Mouse (Mus musculus) layer of hippocampus, adult 8-10 months (tissue): ENCODE measurements around the gene Cdkl4. TPM values are rescaled to one million over a fixed set of nuclear protein-coding genes. Genes with fewer than 3 reads are reported as not detected.

Source experiments
- DNase-seq, 2 experiments: peaks; one replicate each; pipeline ENCODE4 v3.0.0; 2022; ENCODE audit warnings: low spot score in 2 of 2
- total RNA-seq, 4 experiments: library from RNA; stranded (reverse); gene quantifications; 2 replicates each; pipeline ENCODE4 v1.2.4; 2022

Gene Cdkl4
- total RNA-seq, 4 experiments from 2014 or later: 15.4 to 20.6 (median 16.9) TPM

GRCm38 (mm10) chr17:80517244-80517643 lies 60.4 kb downstream of the Cdkl4 start:
- no peak for DNase-seq

DNA sequence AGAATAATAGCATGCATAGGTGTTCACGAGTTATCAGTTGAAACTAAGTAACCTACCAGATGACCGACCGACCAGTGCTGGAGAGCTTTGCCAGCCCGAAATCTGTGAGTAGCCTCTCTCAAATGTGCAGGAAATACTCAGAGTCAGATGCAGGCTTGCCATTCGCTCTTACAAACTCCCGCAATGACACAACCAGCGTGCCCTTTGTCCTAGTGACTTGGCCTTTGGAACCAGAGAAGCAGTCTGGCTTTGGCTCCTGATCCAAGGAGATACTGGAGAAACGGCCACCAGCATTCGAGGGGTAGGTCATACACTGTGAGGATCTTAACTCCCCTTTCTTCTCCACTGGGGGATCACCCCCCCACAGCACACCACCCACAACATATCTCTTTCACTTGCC lies 61.7 kb downstream of the Cdkl4 start:
- DNase-seq: no peak

DNA sequence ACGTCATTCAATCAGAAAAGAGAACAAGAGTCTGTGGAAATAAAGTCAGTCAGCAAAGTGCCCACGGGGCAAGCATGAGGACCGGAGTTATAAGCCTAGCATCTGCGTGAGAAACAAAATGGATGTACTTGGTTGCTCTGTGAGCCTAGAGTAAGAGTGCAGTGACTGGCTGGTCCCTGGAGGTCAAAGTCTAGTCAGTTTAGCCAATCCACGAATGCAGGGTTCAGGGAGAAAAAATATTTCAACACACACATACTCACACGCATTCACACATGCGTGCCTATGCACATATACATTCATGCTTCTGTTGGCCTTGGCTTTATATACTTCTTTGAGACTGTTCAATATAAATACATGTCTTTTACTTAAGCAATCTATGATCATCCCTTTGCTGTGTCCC lies 62.1 kb downstream of the Cdkl4 start:
- no peak for DNase-seq

GRCm38 (mm10) chr17:80513766-80514165 lies 63.8 kb downstream of the Cdkl4 start:
- no peak for DNase-seq

GRCm38 (mm10) chr17:80510459-80510855 lies 67.2 kb downstream of the Cdkl4 start:
- no peak for DNase-seq

DNA sequence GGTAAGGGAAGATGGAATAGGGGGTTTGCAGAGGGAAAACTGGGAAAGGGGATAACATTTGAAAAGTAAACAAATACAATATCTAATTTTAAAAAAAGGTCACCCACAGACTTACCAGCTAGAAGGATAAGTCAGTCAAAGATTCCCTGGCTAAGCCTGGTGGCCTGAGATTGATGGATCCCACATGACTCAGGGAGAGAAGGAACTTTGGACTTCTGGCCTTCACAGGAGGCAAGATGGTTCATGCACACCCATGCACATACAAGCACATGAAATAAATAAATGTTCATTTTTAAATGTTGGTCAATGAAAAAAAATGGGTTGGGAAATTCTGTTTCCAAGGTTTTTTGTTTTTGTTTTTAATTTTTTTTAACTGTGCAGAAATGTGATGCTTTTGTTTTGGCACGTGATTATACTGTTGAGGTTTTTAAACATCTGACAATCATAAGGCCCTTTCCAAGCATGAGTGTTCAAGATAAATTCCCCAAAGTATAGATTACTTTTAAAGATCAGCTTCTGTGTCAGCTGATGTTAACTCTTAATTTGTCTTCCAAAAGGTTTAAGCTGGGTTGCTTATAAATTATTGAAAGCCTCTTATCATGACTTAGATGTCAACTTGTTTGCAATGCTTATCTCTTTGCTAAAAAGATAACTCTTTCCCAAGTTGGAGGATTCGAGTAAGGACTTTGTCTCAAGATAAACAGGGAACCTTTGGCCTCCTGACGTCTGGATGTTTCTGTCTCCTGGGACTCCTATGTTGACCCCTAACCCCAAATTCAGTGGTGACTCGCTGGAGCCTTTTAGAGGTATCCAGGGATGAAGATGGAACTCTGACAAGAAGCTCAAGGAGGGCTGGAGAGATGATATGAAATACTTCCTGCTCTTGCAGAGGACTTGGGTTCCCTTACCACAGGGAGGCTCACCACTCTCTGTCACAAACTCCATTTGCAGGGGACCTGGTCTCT lies 67.8 kb downstream of the Cdkl4 start:
- no peak for DNase-seq

DNA sequence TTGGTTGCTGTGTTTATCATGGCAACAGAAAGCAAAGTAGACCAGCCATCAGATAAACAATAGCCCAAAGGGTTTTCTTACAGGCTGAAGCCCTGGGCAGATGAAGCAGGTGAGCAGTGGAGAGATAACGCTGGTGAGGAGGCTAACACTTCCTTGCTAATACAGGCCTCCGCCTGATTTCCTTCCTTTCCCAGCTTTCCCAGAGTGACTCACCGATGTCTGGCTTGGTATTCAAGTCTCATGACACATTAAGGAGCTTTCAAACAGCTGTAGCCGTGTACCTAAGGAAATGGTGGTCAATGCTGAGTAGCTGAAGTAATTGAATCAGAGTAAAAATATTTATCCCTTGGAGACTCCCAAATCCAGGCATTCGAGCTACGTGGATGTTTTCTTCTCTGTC lies 71.8 kb downstream of the Cdkl4 start:
- DNase-seq: no peak

GRCm38 (mm10) chr17:80505342-80505741 lies 72.3 kb downstream of the Cdkl4 start:
- DNase-seq: no peak

GRCm38 (mm10) chr17:80501805-80502172 lies 75.8 kb downstream of the Cdkl4 start:
- DNase-seq: no peak

DNA sequence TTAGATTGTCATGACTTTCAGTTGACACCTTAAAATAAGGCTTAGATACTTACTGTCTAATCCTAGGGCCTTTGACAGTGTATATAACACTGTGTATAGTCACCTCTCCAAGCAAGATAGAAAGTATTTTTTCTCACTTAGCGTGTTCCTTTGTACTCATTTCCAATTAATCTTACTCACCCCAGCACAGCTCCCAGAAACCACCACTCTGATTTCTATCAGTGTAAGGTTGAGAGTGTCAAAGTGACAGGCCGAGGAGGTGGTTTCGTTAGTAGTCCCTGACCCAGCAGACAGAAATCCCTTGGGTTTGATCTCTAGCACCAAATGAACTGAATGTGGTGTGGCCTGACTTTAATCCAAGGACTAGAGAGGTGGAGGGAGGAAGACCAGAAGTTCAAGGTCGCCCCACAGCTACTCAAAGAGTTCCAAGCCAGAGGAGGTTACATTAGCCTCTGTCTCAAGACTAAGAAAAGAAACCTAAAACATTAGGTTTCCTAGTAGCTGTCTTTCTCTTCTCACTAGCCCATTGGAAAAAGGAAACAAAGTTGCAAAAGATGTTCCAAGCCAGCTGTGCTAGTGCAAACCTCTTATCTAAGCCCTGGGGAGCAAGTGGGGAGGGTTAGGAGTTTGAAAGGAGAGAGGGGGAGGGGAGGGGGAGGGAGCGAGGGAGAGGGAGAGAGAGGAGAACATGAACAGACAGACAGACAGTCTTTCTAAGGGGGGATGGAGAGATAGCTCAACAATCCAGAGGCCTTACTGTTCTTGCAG lies 76.4 kb downstream of the Cdkl4 start:
- no peak for DNase-seq

DNA sequence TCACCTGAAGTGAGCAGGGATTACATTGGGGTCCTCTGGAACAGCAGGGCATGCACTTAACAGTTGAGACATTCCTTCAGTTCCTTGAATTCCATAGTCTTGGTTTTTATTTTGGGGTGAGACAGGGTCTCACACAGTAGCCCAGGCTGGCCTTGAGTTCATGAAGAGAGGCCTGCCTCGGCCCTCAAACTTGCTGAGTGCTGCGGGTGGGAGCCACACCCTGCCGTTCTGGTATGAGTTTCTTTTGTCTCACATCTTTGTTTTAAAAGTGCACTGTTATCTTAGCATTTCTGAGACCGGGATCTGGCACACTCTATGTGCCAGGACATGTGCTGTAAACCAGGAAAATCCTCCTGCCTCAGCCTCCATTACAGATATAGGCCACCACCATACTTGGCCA lies 77.6 kb downstream of the Cdkl4 start:
- DNase-seq: no peak

GRCm38 (mm10) chr17:80498600-80499268 lies 78.9 kb downstream of the Cdkl4 start:
- DNase-seq: no peak

GRCm38 (mm10) chr17:80497183-80497601 lies 80.4 kb downstream of the Cdkl4 start:
- no peak for DNase-seq

GRCm38 (mm10) chr17:80496607-80497170 lies 80.9 kb downstream of the Cdkl4 start:
- no peak for DNase-seq

- no peak for DNase-seq
Observed at GRCm38 (mm10) chr17:80496185-80496584, 81.4 kb downstream of the Cdkl4 start.

GRCm38 (mm10) chr17:80493891-80494290 lies 83.7 kb downstream of the Cdkl4 start:
- no peak for DNase-seq

DNA sequence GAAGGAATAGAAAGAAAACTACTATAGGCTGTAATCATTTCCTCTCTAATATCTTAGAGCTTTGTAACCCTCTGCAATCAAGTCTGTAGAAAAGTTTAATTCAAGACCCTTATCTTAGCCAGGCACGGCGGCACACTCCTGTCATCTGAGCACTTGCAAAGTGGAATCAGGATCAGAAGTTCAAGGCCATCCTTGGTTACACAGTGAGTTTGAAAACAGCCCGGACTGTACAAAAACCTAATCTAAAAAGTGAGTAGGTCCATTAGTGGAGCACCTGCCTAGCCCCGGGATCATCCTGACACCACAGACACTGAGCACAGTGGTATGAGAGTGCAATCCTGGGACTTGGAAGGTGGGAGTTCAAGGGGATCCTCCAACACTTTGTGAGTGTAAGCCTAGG lies 84.8 kb downstream of the Cdkl4 start:
- no peak for DNase-seq

- no peak for DNase-seq
Observed at GRCm38 (mm10) chr17:80492274-80492673, 85.3 kb downstream of the Cdkl4 start.

- no peak for DNase-seq
Observed at GRCm38 (mm10) chr17:80490166-80490565, 87.4 kb downstream of the Cdkl4 start.

DNA sequence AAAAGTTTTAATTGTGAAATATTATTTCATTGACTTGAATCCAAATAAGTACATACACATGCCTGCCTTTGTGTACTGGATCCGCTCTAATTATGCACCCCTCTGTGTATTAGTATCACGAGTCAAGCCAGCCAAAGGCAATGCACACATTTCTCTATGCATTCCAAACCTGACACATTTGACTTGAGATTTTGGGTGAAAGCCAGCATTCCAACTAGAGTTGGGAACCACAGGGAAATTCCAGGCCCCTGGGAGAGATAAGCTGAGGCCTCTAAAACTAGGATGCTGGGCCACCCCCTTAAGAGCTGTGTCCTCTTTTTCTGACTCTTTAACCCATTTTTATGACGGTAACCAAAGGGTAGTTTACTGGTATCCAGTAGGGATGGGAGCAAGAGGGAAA lies 88.7 kb downstream of the Cdkl4 start:
- no peak for DNase-seq

DNA sequence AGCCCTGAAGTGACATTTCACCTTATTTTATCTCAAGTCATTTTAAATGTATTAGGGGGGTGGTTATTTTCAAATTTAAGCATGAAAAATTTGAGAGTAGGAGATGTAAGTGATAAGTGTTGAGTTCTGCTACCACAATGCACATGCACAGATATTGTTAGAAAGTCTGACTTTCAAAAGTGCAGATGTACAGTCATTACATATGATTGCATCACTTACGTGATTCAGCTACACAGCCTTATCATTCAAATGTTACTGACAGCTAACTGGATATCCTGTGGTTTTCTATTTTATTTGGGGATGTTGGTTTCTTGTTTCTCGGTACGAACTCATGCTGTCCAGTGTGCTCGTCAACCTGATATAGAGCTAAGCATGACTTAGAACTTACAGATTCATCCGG lies 92.5 kb downstream of the Cdkl4 start:
- no peak for DNase-seq

GRCm38 (mm10) chr17:80480855-80481224 lies 96.8 kb downstream of the Cdkl4 start:
- no peak for DNase-seq
